Mouse (Mus musculus) liver, postnatal 0 days (tissue): Measurements from ENCODE around the gene Rsbn1. TPM values are rescaled to one million over a fixed set of nuclear protein-coding genes. Genes with fewer than 3 reads are reported as not detected.

ENCODE experiments used
- ATAC-seq: fragments of 200-750 bp; cut with Nextera tagmentation; 2 replicates; pipeline ENCODE4 v1.8.0; 2017; ENCODE audit warnings: mild to moderate bottlenecking, moderate library complexity
- DNase-seq: peaks from one replicate; pipeline ENCODE4 v3.0.0-alpha.2; 2016
- H3K27ac ChIP-seq: fragments of 300-500 bp; sonication (generic); 2 replicates; pipeline ENCODE4 v1.5.1; 2014; ENCODE audit warnings: antibody characterized with exemption, moderate library complexity, mild to moderate bottlenecking, low read depth
- H3K27me3 ChIP-seq: fragments of 300-500 bp; sonication (generic); 2 replicates; pipeline ENCODE4 v1.6.1; 2014; ENCODE audit warnings: low read length, control low read depth, mixed read lengths; ENCODE audit not compliant: insufficient read depth
- H3K36me3 ChIP-seq: fragments of 300-500 bp; sonication (generic); replicated peaks from 2 replicates; pipeline ENCODE4 v1.6.1; 2014; ENCODE audit warnings: mild to moderate bottlenecking, control low read depth, low read length, moderate library complexity, mixed read lengths; ENCODE audit not compliant: insufficient read depth
- H3K4me1 ChIP-seq: fragments of 300-500 bp; sonication (generic); 2 replicates; pipeline ENCODE4 v1.6.1; 2014; ENCODE audit warnings: antibody characterized with exemption, mild to moderate bottlenecking, control low read depth; ENCODE audit not compliant: insufficient read depth
- H3K4me2 ChIP-seq: fragments of 300-500 bp; sonication (generic); 2 replicates; pipeline ENCODE4 v1.6.1; 2014; ENCODE audit warnings: low read depth, mild to moderate bottlenecking, low read length, moderate library complexity, mixed read lengths
- H3K4me3 ChIP-seq: fragments of 300-500 bp; sonication (generic); 2 replicates; pipeline ENCODE4 v1.5.1; 2014; ENCODE audit warnings: low read depth, low read length
- H3K9ac ChIP-seq: fragments of 300-500 bp; sonication (generic); replicated peaks from 2 replicates; pipeline ENCODE4 v1.6.1; 2014; ENCODE audit warnings: mild to moderate bottlenecking, moderate library complexity
- H3K9me3 ChIP-seq: fragments of 300-500 bp; sonication (generic); 2 replicates; pipeline ENCODE4 v1.6.1; 2016; ENCODE audit warnings: mild to moderate bottlenecking, control low read depth, low read length, mixed read lengths
- CTCF ChIP-seq: sonication (generic); IDR thresholded peaks from 2 replicates; pipeline ENCODE4 v1.5.1; 2016; ENCODE audit warnings: antibody characterized with exemption, low read depth
- EP300 ChIP-seq: IDR thresholded peaks from 2 replicates; pipeline ENCODE4 v1.6.1; 2016; ENCODE audit warnings: antibody characterized with exemption, low read depth, mild to moderate bottlenecking
- WGBS: fragments of 180-500 bp; shearing (Covaris S2); extraction: QIAGEN DNeasy Blood & Tissue Kit; methylation state at CpG from one replicate; pipeline ENCODE4 v1.1.7; 2014; ENCODE audit not compliant: insufficient replicate concordance; 5-methylcytosine and 5-hydroxymethylcytosine counted together
- polyA plus RNA-seq: library from polyadenylated mRNA; unstranded; fragments of >200 nt; fragmentation: Nextera tagmentation; extraction: Ambion mirVana; gene quantifications from 2 replicates; pipeline ENCODE4 v1.2.1, GENCODE M21; 2015

The Rsbn1 gene
- polyA plus RNA-seq, 1 experiment from 2014 or later, result 3.8 TPM

GRCm38 (mm10) chr3:104011972-104012371 is 98.1 kb downstream of the Rsbn1 start:
- TF ChIP-seq EP300 (no peak), CTCF (no peak)
- 51% methylated on average over 2 of the region's 2 CpGs for WGBS
- H3K9me3 ChIP-seq, result no peaks in the 10 kb centered on the region
- ATAC-seq (no peak), DNase-seq (no peak)
- no peak overlapping the region for H3K27ac ChIP-seq
- H3K36me3 ChIP-seq, result peaks cover 24% of the 10 kb centered on the region
- H3K4me2 ChIP-seq, result no peak overlapping the region
- H3K4me1 ChIP-seq, result no peaks in the 10 kb centered on the region
- no peak overlapping the region for H3K9ac ChIP-seq
- no peaks in the 10 kb centered on the region for H3K27me3 ChIP-seq
- H3K4me3 ChIP-seq, result no peak overlapping the region

Other genes with a start within 250 kb of the Rsbn1 start
- gene Olfml3, start 176.1 kb upstream of the Rsbn1 start, polyA plus RNA-seq, result 2.6 TPM in 2 replicates
- not detected in 2 replicates for gene Gm10964, start 174.8 kb upstream of the Rsbn1 start, polyA plus RNA-seq
- gene Hipk1, start 122.6 kb upstream of the Rsbn1 start, polyA plus RNA-seq, result 7.6 and 8.3 TPM in 2 replicates
- 19.0 and 22.8 TPM in 2 replicates for gene Dclre1b, start 104.7 kb upstream of the Rsbn1 start, polyA plus RNA-seq
- gene Ap4b1, start 104.6 kb upstream of the Rsbn1 start, polyA plus RNA-seq, result 12.5 and 14.1 TPM in 2 replicates
- 0.12 TPM in 1 of 2 replicates, not detected in the other for gene Gm43064, start 104.5 kb upstream of the Rsbn1 start, polyA plus RNA-seq
- 0.07 and 0.54 TPM in 2 replicates for gene Bcl2l15, start 81.5 kb upstream of the Rsbn1 start, polyA plus RNA-seq
- 3.0 and 3.6 TPM in 2 replicates for gene Ptpn22, start 54.3 kb upstream of the Rsbn1 start, polyA plus RNA-seq
- gene Phtf1, start 54.0 kb downstream of the Rsbn1 start, polyA plus RNA-seq, result 3.8 and 3.9 TPM in 2 replicates